Mouse (Mus musculus): ENCODE results near the gene Gpc6. TPM values are rescaled to one million over a fixed set of nuclear protein-coding genes. Genes with fewer than 3 reads are reported as not detected.
A peak's percentile ranks its signal among the peaks of the same experiment; 100 is the strongest.

The Gpc6 gene
- 57.9 and 66.1 TPM in 2 replicates for polyA plus RNA-seq (2014; fragmentation: Nextera tagmentation; extraction: Ambion mirVana)

GRCm38 (mm10) chr14:116924876-116925601 is at the start of gene Gpc6:
TSS of gene Gpc6 (plus strand) at chr14:116925315.
- no peaks in the 10 kb centered on the region for H3K36me3 ChIP-seq (ENCODE audit: control insufficient read depth, insufficient read depth, low read length)
- peak; percentile 50 for ATAC-seq (replicated peaks; ENCODE audit: low FRiP score, low TSS enrichment, low read depth)
- H3K4me1 ChIP-seq (replicated peaks; ENCODE audit: control insufficient read depth, insufficient read depth, low read length): peaks cover 7% of the 10 kb centered on the region; the same call in 1 of the 2 replicates
- peak within 1 kb of the TSS; percentile 90 for H3K27ac ChIP-seq (ENCODE audit: low read depth)
- under 1% methylated on average over 38 of the region's 38 CpGs for WGBS
- peak within 1 kb of the TSS; percentile 77 for H3K4me2 ChIP-seq (ENCODE audit: low read length)
- no peaks in the 10 kb centered on the region for H3K9me3 ChIP-seq (ENCODE audit: control insufficient read depth, low read length)
- H3K27me3 ChIP-seq (replicated peaks; ENCODE audit: control insufficient read depth, insufficient read depth, low read length): no peaks in the 10 kb centered on the region
- H3K4me3 ChIP-seq (ENCODE audit: low read depth, low read length): peak within 1 kb of the TSS; percentile 75
- peak; percentile 93 for DNase-seq (ENCODE audit: low spot score)
- H3K9ac ChIP-seq (ENCODE audit: low read length): peak within 1 kb of the TSS; percentile 78

GRCm38 (mm10) chr14:116882480-116883044 is 42.6 kb upstream of the Gpc6 start:
- no peaks in the 10 kb centered on the region for H3K4me1 ChIP-seq (replicated peaks; ENCODE audit: control insufficient read depth, insufficient read depth, low read length)
- H3K9ac ChIP-seq (ENCODE audit: low read length): no peak overlapping the region
- no peak overlapping the region for H3K27ac ChIP-seq (ENCODE audit: low read depth)
- H3K4me2 ChIP-seq (ENCODE audit: low read length): no peak overlapping the region
- DNase-seq (ENCODE audit: low spot score) (no peak), ATAC-seq (replicated peaks; ENCODE audit: low FRiP score, low TSS enrichment, low read depth) (no peak)
- H3K4me3 ChIP-seq (ENCODE audit: low read depth, low read length): no peak overlapping the region
- H3K27me3 ChIP-seq (replicated peaks; ENCODE audit: control insufficient read depth, insufficient read depth, low read length): no peaks in the 10 kb centered on the region
- WGBS: 79% methylated on average over 7 of the region's 7 CpGs
- no peaks in the 10 kb centered on the region for H3K36me3 ChIP-seq (ENCODE audit: control insufficient read depth, insufficient read depth, low read length)
- no peaks in the 10 kb centered on the region for H3K9me3 ChIP-seq (ENCODE audit: control insufficient read depth, low read length)

- no peak overlapping the region for H3K9ac ChIP-seq (ENCODE audit: low read length)
- H3K4me2 ChIP-seq (ENCODE audit: low read length): no peak overlapping the region
- no peaks in the 10 kb centered on the region for H3K4me1 ChIP-seq (replicated peaks; ENCODE audit: control insufficient read depth, insufficient read depth, low read length)
- peak; percentile 60; the same call in 1 of the 2 replicates for ATAC-seq (replicated peaks; ENCODE audit: low FRiP score, low TSS enrichment, low read depth)
- no peaks in the 10 kb centered on the region for H3K36me3 ChIP-seq (ENCODE audit: control insufficient read depth, insufficient read depth, low read length)
- no peak for DNase-seq (ENCODE audit: low spot score)
- H3K9me3 ChIP-seq (ENCODE audit: control insufficient read depth, low read length): no peaks in the 10 kb centered on the region
- 22% methylated on average over 3 of the region's 3 CpGs for WGBS
- no peaks in the 10 kb centered on the region for H3K27me3 ChIP-seq (replicated peaks; ENCODE audit: control insufficient read depth, insufficient read depth, low read length)
- H3K4me3 ChIP-seq (ENCODE audit: low read depth, low read length): no peak overlapping the region
- H3K27ac ChIP-seq (ENCODE audit: low read depth): no peak overlapping the region
Observed at GRCm38 (mm10) chr14:116894316-116894715, 30.8 kb upstream of the Gpc6 start.

- H3K4me3 ChIP-seq (ENCODE audit: low read depth, low read length): no peak overlapping the region
- no peaks in the 10 kb centered on the region for H3K4me1 ChIP-seq (replicated peaks; ENCODE audit: control insufficient read depth, insufficient read depth, low read length)
- H3K9ac ChIP-seq (ENCODE audit: low read length): no peak overlapping the region
- H3K27ac ChIP-seq (ENCODE audit: low read depth): no peak overlapping the region
- no peak overlapping the region for H3K4me2 ChIP-seq (ENCODE audit: low read length)
- H3K36me3 ChIP-seq (ENCODE audit: control insufficient read depth, insufficient read depth, low read length): no peaks in the 10 kb centered on the region
- ATAC-seq (replicated peaks; ENCODE audit: low FRiP score, low TSS enrichment, low read depth) (no peak), DNase-seq (ENCODE audit: low spot score) (no peak)
- no peaks in the 10 kb centered on the region for H3K27me3 ChIP-seq (replicated peaks; ENCODE audit: control insufficient read depth, insufficient read depth, low read length)
- 59% methylated on average over 1 of the region's 1 CpGs for WGBS
- H3K9me3 ChIP-seq (ENCODE audit: control insufficient read depth, low read length): no peaks in the 10 kb centered on the region
Observed at GRCm38 (mm10) chr14:116897971-116898370, 27.1 kb upstream of the Gpc6 start.

- Histone ChIP-seq H3K27me3 (replicated peaks; ENCODE audit: control insufficient read depth, insufficient read depth, low read length) (no peaks in the 10 kb centered on the region), H3K4me2 (ENCODE audit: low read length) (no peak overlapping the region), H3K9me3 (ENCODE audit: control insufficient read depth, low read length) (0 out of 2 replicates have a peak, but pooled peaks cover 5% of the 10 kb centered on the region), H3K4me1 (replicated peaks; ENCODE audit: control insufficient read depth, insufficient read depth, low read length) (no peaks in the 10 kb centered on the region), H3K9ac (ENCODE audit: low read length) (no peak overlapping the region), H3K36me3 (ENCODE audit: control insufficient read depth, insufficient read depth, low read length) (no peaks in the 10 kb centered on the region), H3K27ac (ENCODE audit: low read depth) (no peak overlapping the region), H3K4me3 (ENCODE audit: low read depth, low read length) (no peak overlapping the region)
- WGBS: 97% methylated on average over 1 of the region's 1 CpGs
- ATAC-seq (replicated peaks; ENCODE audit: low FRiP score, low TSS enrichment, low read depth) (no peak), DNase-seq (ENCODE audit: low spot score) (no peak)
Observed at GRCm38 (mm10) chr14:116911768-116912167, 13.3 kb upstream of the Gpc6 start.

- H3K4me3 ChIP-seq (ENCODE audit: low read depth, low read length): no peak overlapping the region
- no peak overlapping the region for H3K4me2 ChIP-seq (ENCODE audit: low read length)
- DNase-seq (ENCODE audit: low spot score) (no peak), ATAC-seq (replicated peaks; ENCODE audit: low FRiP score, low TSS enrichment, low read depth) (no peak)
- WGBS: 64% methylated on average over 6 of the region's 6 CpGs
- no peaks in the 10 kb centered on the region for H3K9me3 ChIP-seq (ENCODE audit: control insufficient read depth, low read length)
- H3K27ac ChIP-seq (ENCODE audit: low read depth): no peak overlapping the region
- no peaks in the 10 kb centered on the region for H3K27me3 ChIP-seq (replicated peaks; ENCODE audit: control insufficient read depth, insufficient read depth, low read length)
- H3K4me1 ChIP-seq (replicated peaks; ENCODE audit: control insufficient read depth, insufficient read depth, low read length): no peaks in the 10 kb centered on the region
- H3K36me3 ChIP-seq (ENCODE audit: control insufficient read depth, insufficient read depth, low read length): no peaks in the 10 kb centered on the region
- no peak overlapping the region for H3K9ac ChIP-seq (ENCODE audit: low read length)
Observed at GRCm38 (mm10) chr14:116916874-116917273, 8.2 kb upstream of the Gpc6 start.

GRCm38 (mm10) chr14:116924266-116924665 is 849 bp upstream of the Gpc6 start:
- no peak for ATAC-seq (replicated peaks; ENCODE audit: low FRiP score, low TSS enrichment, low read depth)
- WGBS: 60% methylated on average over 2 of the region's 2 CpGs
- Histone ChIP-seq H3K9ac (ENCODE audit: low read length) (no peak overlapping the region), H3K4me2 (ENCODE audit: low read length) (peak overlapping the region; percentile 77), H3K36me3 (ENCODE audit: control insufficient read depth, insufficient read depth, low read length) (no peaks in the 10 kb centered on the region), H3K4me1 (replicated peaks; ENCODE audit: control insufficient read depth, insufficient read depth, low read length) (peaks cover 6% of the 10 kb centered on the region; the same call in 1 of the 2 replicates), H3K27ac (ENCODE audit: low read depth) (no peak overlapping the region; the same call in 1 of the 2 replicates), H3K27me3 (replicated peaks; ENCODE audit: control insufficient read depth, insufficient read depth, low read length) (no peaks in the 10 kb centered on the region), H3K9me3 (ENCODE audit: control insufficient read depth, low read length) (no peaks in the 10 kb centered on the region), H3K4me3 (ENCODE audit: low read depth, low read length) (no peak overlapping the region)
- no peak for DNase-seq (ENCODE audit: low spot score)

- Histone ChIP-seq H3K36me3 (ENCODE audit: control insufficient read depth, insufficient read depth, low read length) (no peaks in the 10 kb centered on the region), H3K9ac (ENCODE audit: low read length) (peak overlapping the region; percentile 78), H3K9me3 (ENCODE audit: control insufficient read depth, low read length) (no peaks in the 10 kb centered on the region), H3K4me1 (replicated peaks; ENCODE audit: control insufficient read depth, insufficient read depth, low read length) (peaks cover 7% of the 10 kb centered on the region; the same call in 1 of the 2 replicates), H3K27me3 (replicated peaks; ENCODE audit: control insufficient read depth, insufficient read depth, low read length) (no peaks in the 10 kb centered on the region), H3K4me3 (ENCODE audit: low read depth, low read length) (peak overlapping the region; percentile 75), H3K4me2 (ENCODE audit: low read length) (peak overlapping the region; percentile 77), H3K27ac (ENCODE audit: low read depth) (peak overlapping the region; percentile 90)
- DNase-seq (ENCODE audit: low spot score) (peak; percentile 87), ATAC-seq (replicated peaks; ENCODE audit: low FRiP score, low TSS enrichment, low read depth) (peak; percentile 53)
- under 1% methylated on average over 51 of the region's 58 CpGs for WGBS
Observed at GRCm38 (mm10) chr14:116925691-116926403, 732 bp downstream of the Gpc6 start.
